Mouse (Mus musculus) gastrocnemius, postnatal 10 days (tissue): ENCODE data around the gene Grid1. TPM values are rescaled to one million over a fixed set of nuclear protein-coding genes. Genes with fewer than 3 reads are reported as not detected.

Experiments used
- DNase-seq: peaks from one replicate; pipeline ENCODE4 v3.0.0; 2021; ENCODE audit warnings: mixed read lengths
- total RNA-seq, 2 experiments: library from RNA; stranded (reverse); gene quantifications; 2 replicates each; pipeline ENCODE4 v1.2.3; 2021

Grid1 gene
- total RNA-seq, 2 experiments from 2014 or later: 0.23 to 0.32 TPM

DNA sequence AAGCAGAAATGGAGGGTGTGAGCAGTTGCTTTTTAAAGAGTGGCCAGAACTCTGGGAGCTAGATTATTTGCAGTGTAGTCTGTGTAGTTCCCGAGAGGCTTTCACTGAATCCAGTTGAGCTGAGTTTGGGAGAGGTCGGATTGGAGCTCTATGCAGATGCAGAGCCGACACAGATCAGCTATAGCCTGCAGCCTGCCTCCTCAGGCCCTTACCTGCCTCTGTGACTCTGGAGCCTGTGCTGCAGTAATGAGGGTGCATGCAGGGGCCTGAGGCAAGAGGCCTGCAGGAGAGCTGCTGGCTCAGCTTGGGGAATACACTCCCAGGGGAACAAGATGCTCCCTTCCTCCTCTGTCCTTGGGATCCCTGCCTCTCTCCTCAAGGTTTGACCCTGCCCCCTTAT is 296.0 kb downstream of the Grid1 start:
- no peak for DNase-seq

DNA sequence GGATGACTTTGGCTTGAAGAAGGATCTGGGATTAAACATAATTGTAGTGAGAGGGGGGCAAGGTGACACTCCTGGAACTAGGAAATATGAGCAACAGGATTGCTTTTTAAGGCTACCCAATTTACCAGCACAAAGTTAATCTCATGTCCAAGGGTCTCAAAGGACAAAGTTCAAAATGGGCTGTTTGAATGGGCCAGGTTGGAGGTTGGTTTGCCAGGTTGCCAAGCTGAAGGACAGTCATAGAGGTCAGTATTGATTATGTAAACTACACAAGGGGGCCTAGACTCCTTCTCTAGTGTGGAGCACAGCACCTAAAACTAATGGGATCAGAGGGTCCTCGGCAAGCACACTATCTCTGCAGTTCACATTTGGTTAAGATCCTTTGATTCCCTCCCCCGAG is 300.2 kb downstream of the Grid1 start:
- no peak for DNase-seq

DNA sequence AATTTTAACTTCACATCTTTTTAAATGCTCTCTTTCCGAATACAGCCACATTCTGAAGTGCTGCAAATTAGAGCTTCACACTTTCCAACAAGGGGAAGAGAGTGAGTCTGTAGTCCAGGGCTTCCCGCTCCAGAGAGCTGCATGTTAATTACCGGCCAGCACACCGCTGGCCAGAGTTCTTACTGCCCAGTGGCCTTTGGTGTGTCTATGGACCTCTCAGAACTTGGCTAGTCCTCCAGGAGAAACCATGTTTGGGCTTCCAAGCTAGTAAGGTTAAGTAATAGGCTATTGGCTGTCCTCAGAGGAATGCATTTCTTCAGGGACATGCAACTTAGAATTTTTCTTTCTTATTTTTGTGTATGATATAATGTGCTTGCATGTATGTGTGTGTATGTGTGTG is 301.0 kb downstream of the Grid1 start:
- no peak for DNase-seq

DNA sequence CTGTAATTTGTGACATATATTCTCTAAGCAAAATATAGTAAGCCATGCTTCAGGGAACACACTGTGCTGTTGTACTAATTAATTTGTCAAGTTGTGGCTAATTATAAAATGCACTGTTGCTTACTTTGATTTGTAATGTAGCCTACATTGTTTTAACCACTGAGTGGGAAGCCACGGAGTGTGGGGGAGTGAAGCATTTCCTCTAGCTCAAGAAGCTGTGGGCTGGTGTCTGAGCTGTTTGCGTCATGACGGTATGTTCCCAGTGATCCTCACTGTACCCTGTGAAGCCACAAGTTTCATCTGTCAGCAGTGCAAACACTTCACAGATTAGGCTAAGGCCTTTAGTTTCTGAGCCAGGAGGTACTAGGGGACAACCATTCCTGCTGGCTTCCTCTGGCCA is 302.2 kb downstream of the Grid1 start:
- no peak for DNase-seq

DNA sequence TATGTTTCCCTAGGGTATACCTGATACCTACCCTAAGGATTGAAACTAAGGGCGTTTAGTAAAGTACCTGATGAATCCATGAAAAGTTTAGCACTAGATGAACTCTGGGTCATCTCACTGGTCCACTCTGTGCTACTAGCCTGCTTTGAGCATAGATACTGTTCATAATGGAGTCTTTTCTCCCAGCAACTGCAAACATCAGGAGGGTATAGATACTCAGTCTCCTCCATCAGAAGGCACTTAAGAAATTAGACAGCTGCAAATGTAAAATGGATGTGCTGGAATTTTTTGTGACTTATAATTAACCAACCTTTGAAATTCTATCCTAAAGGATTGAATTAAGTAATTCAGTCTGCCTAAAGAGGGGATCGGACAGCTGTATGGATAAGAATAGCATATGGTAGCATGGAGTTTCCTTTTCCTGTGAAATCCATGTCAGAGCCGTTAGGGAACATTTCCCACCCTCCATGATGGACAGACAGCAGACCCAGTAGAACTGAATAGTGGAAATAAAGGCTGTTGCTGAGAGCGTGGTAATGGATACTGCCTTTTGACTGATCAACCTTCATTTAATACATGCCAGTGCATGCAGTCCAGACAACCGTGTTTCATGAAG is 303.5 kb downstream of the Grid1 start:
- no peak for DNase-seq

DNA sequence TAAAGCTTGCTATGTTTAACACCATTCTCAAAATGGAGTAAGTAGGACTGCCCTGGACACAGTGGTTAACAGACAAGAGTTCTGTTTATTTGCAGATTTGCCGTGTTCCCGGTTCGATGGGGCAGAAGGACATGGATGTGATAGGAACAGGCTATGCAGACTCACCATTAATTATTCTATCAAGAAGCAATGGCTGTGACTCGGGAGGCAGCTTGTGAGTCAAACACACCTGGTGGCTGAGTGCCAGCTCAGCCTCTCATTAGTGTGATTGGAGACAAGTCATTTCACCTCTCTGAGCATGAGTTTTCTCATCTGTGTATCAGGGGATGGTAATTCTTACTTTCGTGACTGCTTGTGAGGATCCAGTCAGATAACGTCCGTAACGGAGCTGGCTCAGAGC is 307.7 kb downstream of the Grid1 start:
- DNase-seq: no peak

DNA sequence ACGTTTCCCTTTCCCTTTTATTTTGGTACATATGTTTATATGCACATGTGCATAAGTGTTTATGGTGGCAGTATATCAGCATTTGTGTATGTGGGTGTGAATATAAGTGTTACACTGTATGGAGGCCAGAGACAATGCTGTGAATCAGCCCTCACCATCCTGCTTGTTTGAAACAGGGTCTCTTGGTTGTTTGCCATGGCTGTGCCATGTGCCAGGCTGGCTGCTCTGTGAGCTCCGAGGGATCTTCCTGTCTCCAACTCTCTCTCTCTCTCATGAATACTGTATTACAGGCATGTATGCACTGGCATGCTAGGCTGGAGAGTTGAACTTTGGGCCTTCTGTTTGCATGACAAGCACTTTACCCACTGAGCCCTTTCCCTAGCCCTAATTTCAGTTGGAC is 315.1 kb downstream of the Grid1 start:
- no peak for DNase-seq

DNA sequence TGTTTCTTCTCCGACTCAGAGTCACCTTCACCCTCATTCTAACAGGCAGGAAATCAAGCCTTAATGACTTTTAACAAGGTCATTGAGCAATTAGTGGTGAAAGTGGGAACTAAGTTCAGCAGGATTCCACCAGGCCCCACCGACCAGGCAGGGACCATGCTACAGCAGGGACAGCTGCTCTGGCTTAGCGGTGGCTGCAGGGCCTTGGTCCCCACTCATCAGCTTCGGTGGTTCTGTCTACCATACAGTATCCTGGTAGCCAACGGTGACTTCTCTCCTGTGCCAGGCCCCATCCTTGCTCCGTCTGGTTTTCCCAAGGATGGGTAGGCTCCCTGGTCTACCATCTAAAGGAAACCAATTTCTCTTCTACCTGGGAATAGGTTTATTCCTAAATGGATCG is 318.2 kb downstream of the Grid1 start:
- no peak for DNase-seq

DNA sequence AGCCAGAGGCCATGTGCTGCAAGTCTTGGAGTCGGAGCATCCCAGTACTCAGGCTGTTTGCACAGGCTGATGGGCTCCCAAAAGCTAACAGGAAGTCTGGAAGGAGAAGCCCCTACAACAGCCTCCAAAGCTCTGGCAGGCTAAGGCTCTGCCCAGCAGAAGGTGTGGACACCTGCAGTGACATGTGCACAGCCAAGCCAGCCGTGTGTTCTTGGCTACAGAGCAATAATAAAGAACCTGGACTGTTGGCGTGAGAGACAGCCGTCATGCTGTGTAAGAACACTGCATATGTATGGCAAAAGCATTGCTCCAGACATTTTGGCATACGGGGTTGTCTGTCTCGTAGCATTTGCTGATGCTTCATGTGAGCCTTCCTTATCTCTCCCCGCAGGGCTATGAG is 319.9 kb downstream of the Grid1 start:
- no peak for DNase-seq

DNA sequence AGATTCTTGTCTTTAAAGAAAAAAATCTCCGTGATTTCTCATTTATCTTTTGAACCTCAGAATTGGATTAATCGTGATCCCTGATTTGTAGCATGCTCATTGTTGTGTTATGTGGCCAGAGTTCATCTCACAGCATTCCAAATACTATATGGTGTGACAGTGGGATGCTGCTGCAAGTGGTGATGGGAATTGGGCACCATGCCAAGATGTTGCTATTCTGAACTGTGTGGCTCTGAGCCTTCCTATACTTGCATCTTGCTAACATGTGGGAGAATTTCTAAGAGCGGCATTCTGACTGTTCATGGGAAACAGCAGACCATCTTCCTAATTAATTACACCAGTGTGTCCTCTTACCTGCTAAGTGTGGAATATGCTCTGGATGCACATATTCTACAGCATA is 332.5 kb downstream of the Grid1 start:
- no peak for DNase-seq

DNA sequence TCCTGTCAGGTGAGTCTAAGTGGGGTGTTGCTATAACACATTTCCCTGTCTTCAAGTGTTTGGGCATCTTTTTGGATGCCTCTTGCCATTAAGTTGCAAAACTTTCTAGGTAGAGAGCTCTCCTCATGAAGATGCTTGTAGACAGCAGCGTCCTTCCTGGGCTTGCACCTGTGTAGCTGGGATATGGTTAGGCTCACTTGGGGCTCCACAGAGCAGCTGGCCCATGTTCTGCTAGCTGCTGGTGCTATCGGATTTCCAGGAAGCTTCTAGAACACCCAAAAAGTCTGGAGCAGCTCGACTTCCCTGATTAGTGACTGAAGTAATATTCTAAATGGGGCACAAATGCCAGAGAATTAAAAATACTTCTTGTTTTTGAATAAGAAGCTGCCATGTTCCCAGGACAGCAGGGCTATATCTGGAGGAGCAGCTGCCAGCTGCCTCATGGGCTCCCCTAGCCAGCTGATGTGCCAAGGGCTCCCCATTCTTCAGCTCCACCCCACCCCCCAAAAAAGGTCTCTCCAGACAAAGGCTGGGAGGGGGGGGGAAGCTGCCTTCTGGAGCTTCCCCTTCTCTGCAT is 333.9 kb downstream of the Grid1 start:
- no peak for DNase-seq

DNA sequence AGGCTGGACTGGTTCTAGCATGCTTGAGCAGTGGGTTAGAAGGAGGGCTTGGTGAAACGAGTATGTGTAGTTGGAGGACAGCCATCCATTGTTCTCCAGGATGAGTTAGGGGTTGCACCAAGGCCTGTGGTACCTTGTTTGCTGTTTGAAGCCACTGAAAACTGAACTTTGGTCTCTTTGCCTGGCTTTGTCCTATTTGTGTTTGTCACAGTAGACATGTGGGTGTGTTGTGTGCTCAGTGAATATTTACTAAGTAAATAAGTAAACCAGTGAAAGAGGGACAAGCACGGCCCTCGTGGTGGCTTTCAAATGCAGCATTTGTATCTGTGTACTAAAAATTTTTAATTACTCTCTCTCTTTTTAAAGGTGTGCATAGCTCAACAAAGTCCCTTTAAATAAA is 334.5 kb downstream of the Grid1 start:
- DNase-seq: no peak

DNA sequence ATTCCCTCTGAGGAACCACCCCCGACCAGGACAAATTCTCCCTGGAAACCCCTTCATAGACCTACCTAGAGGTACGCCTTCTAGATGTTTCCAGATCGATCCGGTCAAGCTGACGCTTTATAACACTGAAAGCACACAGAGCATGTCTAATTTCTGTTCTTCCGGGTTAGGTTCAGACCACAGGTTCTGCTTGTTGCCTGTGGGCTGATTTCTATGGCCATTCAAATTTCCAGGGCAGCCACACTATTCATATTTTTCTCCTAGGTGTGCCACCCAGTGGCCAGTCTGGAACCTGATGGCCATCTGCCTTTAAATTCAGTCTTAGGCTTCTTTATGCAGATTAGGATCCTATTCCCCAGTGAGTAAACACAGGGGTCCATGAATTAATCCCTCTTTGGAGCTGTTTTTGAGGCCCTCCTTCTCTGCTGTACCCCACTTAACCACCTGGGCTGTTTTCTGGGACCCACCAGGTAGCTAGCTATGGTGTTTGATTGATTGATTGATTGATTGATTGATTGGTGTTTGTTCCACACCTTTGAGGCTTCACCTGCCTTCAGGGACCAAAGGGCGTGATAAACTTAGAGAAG is 337.3 kb downstream of the Grid1 start:
- DNase-seq: no peak

DNA sequence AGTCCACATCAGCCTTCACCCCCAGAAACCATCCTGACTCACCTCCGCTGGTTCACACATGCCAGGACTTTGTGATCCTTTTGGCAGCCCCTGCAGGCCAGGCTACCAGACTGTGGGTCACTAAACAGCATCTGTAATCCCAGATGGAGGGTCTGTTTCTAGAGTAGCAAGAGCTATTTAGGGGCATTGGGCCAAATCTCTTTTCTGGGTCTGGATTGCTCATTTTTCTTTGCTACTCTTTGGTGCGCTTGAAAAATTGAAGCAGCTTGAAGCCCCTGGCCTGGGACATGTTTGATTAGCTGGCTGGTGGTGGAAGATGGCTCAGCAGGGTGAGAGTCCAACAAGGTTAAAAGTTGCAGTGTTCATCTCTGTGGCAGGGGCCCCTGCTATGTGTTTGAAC is 339.4 kb downstream of the Grid1 start:
- no peak for DNase-seq

DNA sequence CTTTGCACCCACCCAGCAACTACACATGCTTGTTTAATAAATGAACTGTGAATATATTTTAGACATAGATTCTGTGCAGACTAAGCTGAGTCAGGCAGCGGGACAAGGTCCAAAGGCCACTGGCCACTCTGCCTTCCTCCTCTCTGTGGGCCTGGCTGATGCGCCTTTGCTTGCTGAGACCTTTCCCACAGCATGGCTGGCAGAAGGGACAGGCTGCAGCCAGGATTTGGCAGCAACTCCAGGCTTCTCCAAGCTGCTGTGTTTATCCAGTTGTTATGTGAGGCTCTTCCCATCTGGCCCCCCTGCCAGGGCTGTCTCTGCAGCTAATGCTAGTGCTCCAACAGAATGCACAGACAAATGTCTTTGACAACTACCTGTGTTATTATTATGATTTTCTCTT is 347.5 kb downstream of the Grid1 start:
- no peak for DNase-seq

DNA sequence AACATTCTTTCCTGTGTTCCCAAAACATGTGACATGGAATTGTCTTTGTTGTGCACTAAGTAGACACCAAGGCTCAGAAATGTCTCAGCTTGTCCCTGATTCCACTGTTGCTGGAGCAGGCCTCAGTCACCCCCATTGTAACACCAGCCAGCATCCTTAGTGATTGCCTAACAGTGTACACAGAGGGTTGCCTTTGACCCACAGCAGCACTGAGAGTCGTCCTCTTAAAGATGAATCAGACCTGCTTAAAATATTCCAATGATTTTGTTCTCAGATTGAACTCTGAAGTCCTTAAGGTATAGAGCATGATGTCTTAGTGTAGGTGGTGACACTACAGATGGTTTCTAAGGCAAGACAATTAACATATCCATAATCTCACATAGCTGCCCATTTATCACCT is 354.0 kb downstream of the Grid1 start:
- no peak for DNase-seq

DNA sequence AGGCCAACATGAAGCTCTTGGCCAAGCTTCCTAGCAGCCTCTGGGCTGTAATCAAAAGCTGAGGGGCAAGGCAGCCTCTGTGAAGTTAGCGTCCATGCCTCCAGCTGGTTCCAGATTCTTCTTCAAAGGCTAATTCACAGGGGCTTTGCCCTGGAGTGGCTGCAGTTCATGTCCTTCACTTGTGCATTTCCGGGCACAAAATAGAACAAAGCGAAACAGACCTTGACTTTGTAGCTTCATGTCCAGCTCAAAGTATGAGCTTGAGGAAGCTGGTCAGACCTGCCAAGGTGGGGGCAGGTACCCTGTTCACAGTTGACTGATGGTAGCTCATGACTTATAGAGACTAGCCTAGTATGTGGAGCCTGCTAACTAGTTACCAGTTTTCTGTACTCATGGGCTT is 356.1 kb downstream of the Grid1 start:
- no peak for DNase-seq

DNA sequence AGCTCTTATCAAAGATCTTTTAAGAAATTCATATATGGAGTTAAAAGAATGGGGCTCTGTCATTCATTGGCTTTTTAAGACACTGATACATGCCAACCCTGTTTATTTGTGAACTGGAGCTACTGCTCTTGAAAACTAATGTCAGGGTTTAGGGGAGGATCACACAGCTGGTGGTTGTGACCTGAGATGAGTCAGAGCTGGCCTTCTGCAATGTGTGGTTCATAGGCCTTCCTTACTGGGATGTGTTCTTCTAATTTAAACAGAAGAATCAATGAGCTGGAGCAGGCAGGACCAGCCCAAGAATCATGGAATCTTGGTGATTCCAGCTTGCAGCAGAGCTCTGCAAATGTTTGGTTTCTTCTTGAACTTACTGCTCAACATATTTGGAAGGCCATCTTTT is 359.2 kb downstream of the Grid1 start:
- no peak for DNase-seq

DNA sequence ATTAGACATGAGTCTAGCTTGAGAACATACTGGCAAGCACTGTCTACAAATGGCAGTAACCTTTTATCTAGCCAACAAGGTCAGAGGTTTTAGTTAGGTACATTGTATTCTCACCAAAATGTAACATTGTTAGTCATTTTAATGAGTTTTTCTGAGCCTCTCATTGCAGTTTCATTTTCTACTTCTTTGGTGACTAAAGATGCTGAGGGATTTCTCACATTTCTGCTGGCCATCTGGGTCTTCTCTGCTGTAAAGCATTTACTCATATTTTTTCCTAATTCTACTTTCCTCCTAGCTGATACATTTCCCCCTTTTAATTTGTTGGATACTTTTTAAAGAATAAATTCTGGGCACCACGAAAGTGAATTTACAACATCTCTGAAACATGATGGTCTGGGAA is 365.5 kb downstream of the Grid1 start:
- no peak for DNase-seq

DNA sequence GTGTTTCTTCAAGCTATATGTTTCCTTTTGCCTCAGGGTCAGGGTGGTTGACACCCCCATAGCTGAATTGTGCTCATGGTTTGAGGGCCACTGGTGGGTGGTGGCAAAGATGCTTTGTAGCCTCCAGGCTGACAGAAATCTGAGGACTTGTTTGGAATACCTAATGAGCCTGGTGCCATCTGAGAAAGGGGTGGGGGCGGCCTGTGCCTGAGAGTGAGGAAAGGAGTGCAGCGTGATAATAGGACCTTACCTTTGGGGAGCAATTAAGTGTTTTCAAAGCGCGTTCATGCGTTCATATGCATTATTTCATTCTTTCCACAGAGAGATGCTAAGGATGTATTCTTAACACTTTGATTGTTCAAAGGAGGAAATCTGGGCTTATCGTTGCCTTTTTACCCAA is 372.3 kb downstream of the Grid1 start:
- no peak for DNase-seq

DNA sequence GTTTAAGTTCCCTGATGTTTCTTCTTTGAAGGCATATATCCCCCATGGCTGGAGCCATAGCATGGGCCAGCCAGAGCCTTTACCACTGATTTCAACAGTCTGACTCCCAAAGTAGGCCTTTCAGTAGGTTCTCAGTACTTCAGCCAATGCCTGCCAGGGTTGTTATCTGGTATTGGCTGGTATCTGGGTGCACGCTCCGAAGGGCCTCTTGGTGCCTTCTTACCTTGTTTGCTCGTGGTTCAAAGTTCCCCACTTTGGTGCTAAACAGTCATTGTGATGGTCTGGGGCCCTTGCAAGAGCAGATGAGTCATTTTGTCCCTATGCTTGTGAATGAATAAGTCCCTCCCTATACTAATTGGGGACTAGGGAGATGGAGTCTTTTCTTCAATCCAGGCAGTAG is 377.5 kb downstream of the Grid1 start:
- no peak for DNase-seq

DNA sequence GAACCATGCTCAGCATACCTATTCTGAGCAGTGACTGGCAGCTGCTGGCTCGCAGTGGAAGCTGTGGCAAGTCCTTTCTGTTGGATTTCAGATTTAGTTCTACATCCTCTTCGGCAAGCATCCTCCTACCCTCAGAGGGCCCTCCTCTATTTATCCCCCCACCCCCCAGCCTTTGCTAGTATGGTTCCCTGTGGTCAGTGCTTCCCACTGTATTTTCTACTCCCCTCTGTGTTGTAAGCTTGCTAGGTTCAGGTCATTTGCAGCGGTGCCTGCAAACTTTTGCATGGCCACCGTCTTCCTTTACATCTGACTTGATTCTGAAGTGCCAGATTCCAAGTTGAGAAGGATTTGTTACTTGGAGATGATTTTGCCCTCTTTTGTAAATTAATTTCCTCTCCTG is 378.5 kb downstream of the Grid1 start:
- DNase-seq: no peak

DNA sequence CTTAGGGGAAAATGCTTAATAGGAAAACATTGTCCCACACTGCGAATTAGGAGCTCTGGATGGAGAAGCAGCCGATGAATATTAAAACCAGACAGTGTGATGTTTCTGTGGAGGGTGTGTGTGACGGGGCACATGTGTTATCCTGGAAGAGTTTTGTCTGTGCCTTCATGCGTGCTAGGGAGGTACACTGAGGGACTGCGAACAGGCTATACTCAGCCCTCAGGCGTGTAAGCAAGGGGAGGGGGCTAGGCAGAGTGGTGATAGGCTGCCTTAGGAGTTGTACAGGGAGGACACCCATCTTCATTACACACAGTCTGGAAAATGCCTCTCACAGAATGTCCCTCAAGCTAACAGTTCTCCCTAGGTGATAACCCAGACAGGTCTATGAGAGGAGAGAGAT is 379.0 kb downstream of the Grid1 start:
- no peak for DNase-seq

DNA sequence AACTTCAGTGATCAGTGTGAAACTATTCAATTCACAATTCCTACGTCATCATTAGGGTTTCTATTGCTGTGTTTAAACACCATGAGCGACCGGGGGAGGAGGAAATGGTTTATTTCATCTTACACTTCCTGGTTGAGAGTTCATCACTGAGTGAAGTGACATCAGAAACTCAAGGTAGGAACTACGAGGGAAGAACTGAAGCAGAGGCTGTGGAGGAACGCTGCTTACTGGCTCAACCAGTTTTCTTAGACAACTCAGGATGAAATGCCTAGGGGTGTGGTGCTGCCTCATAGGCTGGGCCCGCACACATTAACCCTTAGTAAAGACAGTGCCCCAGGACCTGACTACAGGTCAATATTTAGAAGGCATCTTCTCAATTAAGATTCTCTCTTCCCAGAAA is 389.5 kb downstream of the Grid1 start:
- DNase-seq: no peak

DNA sequence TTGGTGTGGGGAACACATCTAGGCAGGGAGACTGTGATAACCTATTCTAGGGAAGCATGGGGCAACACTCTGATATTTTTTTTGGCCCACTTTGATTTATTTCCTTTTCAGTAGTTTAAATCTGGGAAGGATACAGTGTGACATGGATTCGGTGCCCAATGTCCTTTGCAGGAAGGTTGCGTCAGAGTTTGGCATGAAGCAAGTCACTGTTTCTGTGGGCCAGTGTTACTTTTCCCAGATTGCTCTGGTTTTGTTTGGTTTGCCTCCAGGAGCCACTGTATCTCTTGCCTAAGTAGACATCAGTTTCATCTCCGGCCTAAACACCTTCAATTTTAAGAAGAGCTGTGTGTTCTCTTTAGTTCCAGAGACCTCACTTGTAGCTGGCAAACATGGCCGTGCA is 399.1 kb downstream of the Grid1 start:
- no peak for DNase-seq
